Mouse (Mus musculus) midbrain, embryonic 13.5 days (tissue): Measurements from ENCODE around the gene Taf12. TPM values are rescaled to one million over a fixed set of nuclear protein-coding genes. Genes with fewer than 3 reads are reported as not detected.
A peak's percentile ranks its signal among the peaks of the same experiment; 100 is the strongest.

Source experiments
- ATAC-seq: fragments of 200-750 bp; cut with Nextera tagmentation; 2 replicates; pipeline ENCODE4 v1.8.0; 2017; ENCODE audit warnings: mild to moderate bottlenecking, moderate TSS enrichment, moderate library complexity
- H3K27ac ChIP-seq: fragments of 300-500 bp; sonication (generic); 2 replicates; pipeline ENCODE4 v1.5.1; 2015; ENCODE audit warnings: inconsistent platforms, mild to moderate bottlenecking, moderate library complexity
- H3K27me3 ChIP-seq: fragments of 300-500 bp; sonication (generic); 2 replicates; pipeline ENCODE4 v1.6.1; 2015; ENCODE audit warnings: mild to moderate bottlenecking, inconsistent platforms
- H3K36me3 ChIP-seq: fragments of 300-500 bp; sonication (generic); 2 replicates; pipeline ENCODE4 v1.6.1; 2015; ENCODE audit warnings: mild to moderate bottlenecking, inconsistent platforms
- H3K4me1 ChIP-seq: fragments of 300-500 bp; sonication (generic); replicated peaks from 2 replicates; pipeline ENCODE4 v1.6.1; 2015; ENCODE audit warnings: inconsistent platforms
- H3K4me2 ChIP-seq: fragments of 300-500 bp; sonication (generic); replicated peaks from 2 replicates; pipeline ENCODE4 v1.6.1; 2015; ENCODE audit warnings: moderate library complexity, mild to moderate bottlenecking, inconsistent platforms
- H3K4me3 ChIP-seq: fragments of 300-500 bp; sonication (generic); replicated peaks from 2 replicates; pipeline ENCODE4 v1.5.1; 2015; ENCODE audit warnings: mild to moderate bottlenecking, inconsistent platforms
- H3K9ac ChIP-seq: fragments of 300-500 bp; sonication (generic); replicated peaks from 2 replicates; pipeline ENCODE4 v1.6.1; 2015; ENCODE audit warnings: mild to moderate bottlenecking, inconsistent platforms
- H3K9me3 ChIP-seq: fragments of 300-500 bp; sonication (generic); 2 replicates; pipeline ENCODE4 v1.6.1; 2016; ENCODE audit warnings: mild to moderate bottlenecking, inconsistent platforms
- WGBS: fragments of 180-500 bp; shearing (Covaris S2); methylation state at CpG from one replicate; pipeline ENCODE4 v1.1.7; 2015; 5-methylcytosine and 5-hydroxymethylcytosine counted together
- polyA plus RNA-seq: library from polyadenylated mRNA; unstranded; fragments of >200 nt; fragmentation: Nextera tagmentation; extraction: Ambion mirVana; gene quantifications from 2 replicates; pipeline ENCODE4 v1.2.1, GENCODE M21; 2015

Taf12 gene
- polyA plus RNA-seq, 1 experiment from 2014 or later, result 53.6 TPM

- H3K27me3 ChIP-seq, result no peaks in the 10 kb centered on the region
- WGBS, result under 1% methylated on average over 52 of the region's 52 CpGs
Observed at GRCm38 (mm10) chr4:132329115-132329834, 55.1 kb downstream of the Taf12 start, which contains the start of gene Trnau1ap. TSS of gene Trnau1ap (minus strand) at chr4:132329538.

GRCm38 (mm10) chr4:132329835-132330354, 55.7 kb downstream of the Taf12 start:
- peak; percentile 54 for ATAC-seq
- 8% methylated on average over 10 of the region's 10 CpGs for WGBS
- Histone ChIP-seq H3K36me3 (peaks cover 42% of the 10 kb centered on the region), H3K4me1 (peaks cover 17% of the 10 kb centered on the region), H3K4me3 (peak overlapping the region; percentile 66), H3K27me3 (no peaks in the 10 kb centered on the region), H3K4me2 (peak overlapping the region; percentile 69), H3K27ac (peak overlapping the region; percentile 74; the same call in 1 of the 2 replicates), H3K9ac (peak overlapping the region; percentile 84), H3K9me3 (no peaks in the 10 kb centered on the region)

More at GRCm38 (mm10) chr4:132329115-132329834, 55.1 kb downstream of the Taf12 start, which contains the start of gene Trnau1ap:
- Histone ChIP-seq H3K4me2 (peak within 1 kb of the TSS; percentile 69), H3K4me1 (peaks cover 17% of the 10 kb centered on the region), H3K9me3 (no peaks in the 10 kb centered on the region), H3K36me3 (peaks cover 42% of the 10 kb centered on the region), H3K27ac (peak within 1 kb of the TSS; percentile 74), H3K4me3 (peak within 1 kb of the TSS; percentile 66), H3K9ac (peak within 1 kb of the TSS; percentile 84)
- peak; percentile 98 for ATAC-seq

GRCm38 (mm10) chr4:132331960-132332359, 57.8 kb downstream of the Taf12 start:
- Histone ChIP-seq H3K9me3 (no peaks in the 10 kb centered on the region), H3K9ac (no peak overlapping the region), H3K27me3 (no peaks in the 10 kb centered on the region), H3K36me3 (peaks cover 48% of the 10 kb centered on the region), H3K27ac (no peak overlapping the region), H3K4me3 (no peak overlapping the region), H3K4me2 (no peak overlapping the region), H3K4me1 (peaks cover 17% of the 10 kb centered on the region)
- ATAC-seq, result no peak
- WGBS, result 79% methylated on average over 3 of the region's 3 CpGs

GRCm38 (mm10) chr4:132332880-132333279, 58.7 kb downstream of the Taf12 start:
- no peaks in the 10 kb centered on the region for H3K27me3 ChIP-seq

GRCm38 (mm10) chr4:132338943-132339342, 64.8 kb downstream of the Taf12 start:
- H3K4me1 ChIP-seq, result peaks cover 10% of the 10 kb centered on the region
- H3K27me3 ChIP-seq, result no peaks in the 10 kb centered on the region
- WGBS, result 94% methylated on average over 13 of the region's 13 CpGs
- no peaks in the 10 kb centered on the region for H3K9me3 ChIP-seq
- no peak overlapping the region for H3K4me3 ChIP-seq
- H3K4me2 ChIP-seq, result no peak overlapping the region
- H3K27ac ChIP-seq, result no peak overlapping the region
- H3K9ac ChIP-seq, result no peak overlapping the region
- ATAC-seq, result no peak
- H3K36me3 ChIP-seq, result peaks cover 55% of the 10 kb centered on the region

More at GRCm38 (mm10) chr4:132332880-132333279, 58.7 kb downstream of the Taf12 start:
- no peak overlapping the region for H3K9ac ChIP-seq
- peaks cover 17% of the 10 kb centered on the region for H3K4me1 ChIP-seq
- H3K9me3 ChIP-seq, result no peaks in the 10 kb centered on the region
- 93% methylated on average over 6 of the region's 6 CpGs for WGBS
- no peak overlapping the region for H3K27ac ChIP-seq
- H3K36me3 ChIP-seq, result peaks cover 55% of the 10 kb centered on the region
- H3K4me2 ChIP-seq, result no peak overlapping the region
- no peak overlapping the region for H3K4me3 ChIP-seq
- ATAC-seq, result no peak

- H3K9ac ChIP-seq, result no peak overlapping the region
- H3K27ac ChIP-seq, result no peak overlapping the region
- peaks cover 31% of the 10 kb centered on the region for H3K36me3 ChIP-seq
- H3K4me2 ChIP-seq, result no peak overlapping the region
- H3K27me3 ChIP-seq, result no peaks in the 10 kb centered on the region
- peaks cover 21% of the 10 kb centered on the region for H3K4me1 ChIP-seq
- H3K9me3 ChIP-seq, result no peaks in the 10 kb centered on the region
- 93% methylated on average over 3 of the region's 3 CpGs for WGBS
- no peak overlapping the region for H3K4me3 ChIP-seq
- no peak for ATAC-seq
Observed at GRCm38 (mm10) chr4:132341451-132341850, 67.3 kb downstream of the Taf12 start.

GRCm38 (mm10) chr4:132344403-132345134, 70.4 kb downstream of the Taf12 start:
- no peaks in the 10 kb centered on the region for H3K9me3 ChIP-seq
- peaks cover 3% of the 10 kb centered on the region for H3K36me3 ChIP-seq
- WGBS, result 8% methylated on average over 13 of the region's 13 CpGs
- no peaks in the 10 kb centered on the region for H3K27me3 ChIP-seq
- peak overlapping the region; percentile 97 for H3K4me2 ChIP-seq
- H3K27ac ChIP-seq, result no peak overlapping the region
- peak overlapping the region; percentile 68 for H3K4me3 ChIP-seq
- 0 out of 2 replicates have a peak, but pooled peaks have one; percentile 9 for ATAC-seq
- peak overlapping the region; percentile 75 for H3K9ac ChIP-seq
- H3K4me1 ChIP-seq, result peaks cover 21% of the 10 kb centered on the region

Other genes starting within 250 kb of the Taf12 start
- gene Gm10300, start 199.7 kb upstream of the Taf12 start, polyA plus RNA-seq, result not detected in 2 replicates
- 120 and 122 TPM in 2 replicates for gene Epb41, start 199.1 kb upstream of the Taf12 start, polyA plus RNA-seq
- gene Oprd1, start 129.9 kb upstream of the Taf12 start, polyA plus RNA-seq, result 0.09 and 0.24 TPM in 2 replicates
- gene Ythdf2, start 62.1 kb upstream of the Taf12 start, polyA plus RNA-seq, result 146 and 149 TPM in 2 replicates
- 49.4 and 50.3 TPM in 2 replicates for gene Gmeb1, start 12.8 kb upstream of the Taf12 start, polyA plus RNA-seq
- 0.58 and 0.92 TPM in 2 replicates for gene Rab42, start 29.0 kb downstream of the Taf12 start, polyA plus RNA-seq
- gene Trnau1ap, start 55.2 kb downstream of the Taf12 start, polyA plus RNA-seq, result 78.6 and 83.6 TPM in 2 replicates
- 54.1 and 54.6 TPM in 2 replicates for gene Rcc1, start 79.2 kb downstream of the Taf12 start, polyA plus RNA-seq
- gene Phactr4, start 148.1 kb downstream of the Taf12 start, polyA plus RNA-seq, result 13.0 and 14.3 TPM in 2 replicates
- 17.8 and 20.9 TPM in 2 replicates for gene Med18, start 189.5 kb downstream of the Taf12 start, polyA plus RNA-seq
- gene Sesn2, start 236.1 kb downstream of the Taf12 start, polyA plus RNA-seq, result 7.6 and 9.2 TPM in 2 replicates